Mouse (Mus musculus): ENCODE data around the gene Anp32a.

Anp32a gene

GRCm38 (mm10) chr9:62370186-62370585 is 29.1 kb downstream of the Anp32a start:
- DNase-seq, result no peak

- DNase-seq, result no peak
Measured at GRCm38 (mm10) chr9:62370648-62371280, 29.7 kb downstream of the Anp32a start.

GRCm38 (mm10) chr9:62371745-62372555 is 30.9 kb downstream of the Anp32a start:
- DNase-seq, result no peak

- DNase-seq, result no peak
Measured at GRCm38 (mm10) chr9:62372556-62373221, 31.6 kb downstream of the Anp32a start.

- DNase-seq, result peak; percentile 85
Measured at GRCm38 (mm10) chr9:62373222-62374123, 32.4 kb downstream of the Anp32a start.

- DNase-seq, result no peak
Measured at GRCm38 (mm10) chr9:62374276-62374675, 33.2 kb downstream of the Anp32a start.

GRCm38 (mm10) chr9:62377897-62378296 is 36.8 kb downstream of the Anp32a start:
- no peak for DNase-seq

GRCm38 (mm10) chr9:62380351-62380750 is 39.3 kb downstream of the Anp32a start:
- DNase-seq, result no peak

GRCm38 (mm10) chr9:62381402-62381913 is 40.4 kb downstream of the Anp32a start:
- DNase-seq, result no peak

- DNase-seq, result no peak
Measured at GRCm38 (mm10) chr9:62382519-62383084, 41.5 kb downstream of the Anp32a start.

- DNase-seq, result no peak
Measured at GRCm38 (mm10) chr9:62385062-62385461, 44.0 kb downstream of the Anp32a start.

GRCm38 (mm10) chr9:62385727-62386518 is 44.8 kb downstream of the Anp32a start:
- DNase-seq, result no peak

- DNase-seq, result no peak
Measured at GRCm38 (mm10) chr9:62389735-62390134, 48.6 kb downstream of the Anp32a start.

GRCm38 (mm10) chr9:62393531-62393930 is 52.4 kb downstream of the Anp32a start:
- no peak for DNase-seq

- no peak for DNase-seq
Measured at GRCm38 (mm10) chr9:62394163-62394562, 53.1 kb downstream of the Anp32a start.

GRCm38 (mm10) chr9:62400531-62401170 is 59.6 kb downstream of the Anp32a start:
- DNase-seq, result no peak

- DNase-seq, result no peak
Measured at GRCm38 (mm10) chr9:62401589-62401988, 60.5 kb downstream of the Anp32a start.

GRCm38 (mm10) chr9:62406423-62407013 is 65.4 kb downstream of the Anp32a start:
- no peak for DNase-seq

GRCm38 (mm10) chr9:62407357-62408146 is 66.5 kb downstream of the Anp32a start:
- DNase-seq, result no peak

Measured in thymus, postnatal 14 days (tissue).